Mouse (Mus musculus) left cerebral cortex, adult 8-10 months (tissue): Measurements from ENCODE around the gene Spred2. TPM values are rescaled to one million over a fixed set of nuclear protein-coding genes. Genes with fewer than 3 reads are reported as not detected.
A peak's percentile ranks its signal among the peaks of the same experiment; 100 is the strongest.

Source experiments
- DNase-seq, 2 experiments: peaks; one replicate each; pipeline ENCODE4 v3.0.0; 2022; ENCODE audit warnings: low spot score in 2 of 2
- total RNA-seq, 4 experiments: library from RNA; stranded (reverse); gene quantifications; 2 replicates each; pipeline ENCODE4 v1.2.4; 2022

Spred2 gene
- total RNA-seq = 10 to 100 TPM; 66.8 to 82.4 (median 72.3) TPM

GRCm38 (mm10) chr11:19923888-19924756 lies at the start of gene Spred2:
Gene Spred2, plus strand, starts transcription at chr11:19924375.
- peak; percentile 81 to 93 for DNase-seq

GRCm38 (mm10) chr11:19875551-19875950 lies 48.6 kb upstream of the Spred2 start:
- no peak for DNase-seq

GRCm38 (mm10) chr11:19875964-19876363 lies 48.2 kb upstream of the Spred2 start:
- DNase-seq = no peak

- DNase-seq = no peak
Observed at GRCm38 (mm10) chr11:19877239-19877915, 46.8 kb upstream of the Spred2 start.

- no peak for DNase-seq
Observed at GRCm38 (mm10) chr11:19881342-19881741, 42.8 kb upstream of the Spred2 start.

GRCm38 (mm10) chr11:19890700-19891406 lies 33.3 kb upstream of the Spred2 start:
- DNase-seq = no peak

GRCm38 (mm10) chr11:19893233-19893632 lies 30.9 kb upstream of the Spred2 start:
- no peak for DNase-seq

GRCm38 (mm10) chr11:19899621-19900020 lies 24.6 kb upstream of the Spred2 start:
- DNase-seq = peak; percentile 57 to 87

GRCm38 (mm10) chr11:19900712-19901111 lies 23.5 kb upstream of the Spred2 start:
- DNase-seq = peak in 1 of 2 experiments; percentile 19

GRCm38 (mm10) chr11:19911216-19911615 lies 13.0 kb upstream of the Spred2 start:
- DNase-seq = no peak

- no peak for DNase-seq
Observed at GRCm38 (mm10) chr11:19912179-19912578, 12.0 kb upstream of the Spred2 start.

- no peak for DNase-seq
Observed at GRCm38 (mm10) chr11:19912661-19913060, 11.5 kb upstream of the Spred2 start.

GRCm38 (mm10) chr11:19913761-19914160 lies 10.4 kb upstream of the Spred2 start:
- DNase-seq = no peak

- DNase-seq = no peak
Observed at GRCm38 (mm10) chr11:19917381-19918245, 6.6 kb upstream of the Spred2 start.

GRCm38 (mm10) chr11:19918246-19918540 lies 6.0 kb upstream of the Spred2 start:
- DNase-seq = no peak

- no peak for DNase-seq
Observed at GRCm38 (mm10) chr11:19919460-19919784, 4.8 kb upstream of the Spred2 start.

- peak; percentile 74 to 75 for DNase-seq
Observed at GRCm38 (mm10) chr11:19919785-19920671, 4.1 kb upstream of the Spred2 start.

- DNase-seq = no peak
Observed at GRCm38 (mm10) chr11:19921723-19922122, 2.5 kb upstream of the Spred2 start.

- DNase-seq = no peak
Observed at GRCm38 (mm10) chr11:19922208-19922607, 2.0 kb upstream of the Spred2 start.

- DNase-seq = no peak
Observed at GRCm38 (mm10) chr11:19924757-19925148, 578 bp downstream of the Spred2 start.
